Mouse (Mus musculus) kidney, adult 2 months (tissue): ENCODE data around the gene Dgki. TPM values are rescaled to one million over a fixed set of nuclear protein-coding genes. Genes with fewer than 3 reads are reported as not detected.
A peak's percentile ranks its signal among the peaks of the same experiment; 100 is the strongest.

Experiments
- DNase-seq: peaks from one replicate; pipeline ENCODE4 v3.0.0; 2021
- H3K27ac ChIP-seq: fragments of 200-500 bp; 2 replicates; pipeline ENCODE4 v1.5.1; 2012; ENCODE audit warnings: low read depth, low read length, control low read depth, inconsistent platforms; ENCODE audit not compliant: insufficient read depth
- H3K27me3 ChIP-seq: fragments of 200-500 bp; replicated peaks from 2 replicates; pipeline ENCODE4 v1.6.1; 2012; ENCODE audit warnings: mild to moderate bottlenecking, moderate library complexity, low read length, inconsistent platforms; ENCODE audit not compliant: control insufficient read depth, insufficient read depth
- H3K36me3 ChIP-seq: fragments of 200-500 bp; 2 replicates; pipeline ENCODE4 v1.6.1; 2012; ENCODE audit warnings: mild to moderate bottlenecking, moderate library complexity, low read length, inconsistent platforms; ENCODE audit not compliant: control insufficient read depth, insufficient read depth
- H3K4me1 ChIP-seq: fragments of 200-500 bp; 2 replicates; pipeline ENCODE4 v1.6.1; 2011; ENCODE audit warnings: low read length; ENCODE audit not compliant: control insufficient read depth, insufficient read depth
- H3K4me3 ChIP-seq: fragments of 200-500 bp; 2 replicates; pipeline ENCODE4 v1.5.1; 2011; ENCODE audit warnings: mild to moderate bottlenecking, low read depth, low read length, control low read depth; ENCODE audit not compliant: insufficient read depth
- CTCF ChIP-seq: fragments of 200-500 bp; conservative IDR thresholded peaks from 2 replicates; pipeline ENCODE4 v1.5.1; 2011; ENCODE audit warnings: low read depth, mild to moderate bottlenecking, control low read depth, low read length, moderate library complexity, mixed read lengths; ENCODE audit not compliant: insufficient read depth, insufficient read length
- POLR2A ChIP-seq: fragments of 200-500 bp; IDR thresholded peaks from one replicate; pipeline ENCODE4 v1.6.1; 2011; ENCODE audit warnings: low read depth, low read length, control low read depth
- WGBS: fragments of 180-500 bp; shearing (Covaris S2); methylation state at CpG from one replicate; pipeline ENCODE4 v1.1.7; 2018; 5-methylcytosine and 5-hydroxymethylcytosine counted together
- polyA plus RNA-seq: library from polyadenylated mRNA; depleted of rRNA; stranded (reverse); fragments of >200 nt; gene quantifications from 2 replicates; pipeline ENCODE4 v1.2.3, GENCODE M21; 2012

The Dgki gene
- polyA plus RNA-seq, 1 experiment = 0.05 TPM

- no peak for TF ChIP-seq POLR2A
- no peak for TF ChIP-seq CTCF
These were observed 230.0 kb downstream of the Dgki start for GRCm38 (mm10) chr6:37069836-37070600.

DNA sequence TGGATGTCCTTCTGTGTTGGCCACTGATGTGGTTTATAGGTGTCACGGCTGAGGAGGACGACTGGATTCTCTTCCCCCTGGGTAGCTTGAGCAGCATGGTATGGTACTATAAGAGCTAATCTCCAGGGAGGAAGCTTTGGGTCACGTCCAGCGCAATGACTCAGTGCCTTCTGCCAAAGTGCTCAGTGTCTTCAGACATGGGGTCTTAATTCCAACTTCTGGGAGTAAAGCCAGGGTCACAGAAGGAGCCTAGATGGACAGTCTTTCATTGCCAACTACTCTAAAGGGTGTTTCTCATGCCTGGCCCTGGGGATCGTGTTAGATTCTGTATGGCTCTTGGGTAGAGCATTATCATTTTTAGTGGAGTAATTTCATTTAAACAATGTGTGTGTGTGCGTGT, 231.2 kb downstream of the Dgki start:
- no peak for DNase-seq
- no peaks in the 10 kb centered on the region for H3K27me3 ChIP-seq
- TF ChIP-seq POLR2A (no peak), CTCF (no peak)
- no peak overlapping the region for H3K4me3 ChIP-seq
- 80% methylated on average over 6 of the region's 6 CpGs for WGBS
- no peaks in the 10 kb centered on the region for H3K36me3 ChIP-seq
- H3K27ac ChIP-seq = no peak overlapping the region
- H3K4me1 ChIP-seq = peaks cover 12% of the 10 kb centered on the region

More at GRCm38 (mm10) chr6:37069836-37070600, 230.0 kb downstream of the Dgki start:
- Histone ChIP-seq H3K27me3 (no peaks in the 10 kb centered on the region), H3K4me3 (no peak overlapping the region), H3K36me3 (no peaks in the 10 kb centered on the region), H3K4me1 (peaks cover 12% of the 10 kb centered on the region), H3K27ac (no peak overlapping the region)
- 53% methylated on average over 14 of the region's 14 CpGs for WGBS
- peak; percentile 18 for DNase-seq

GRCm38 (mm10) chr6:37067357-37067756, 232.6 kb downstream of the Dgki start:
- TF ChIP-seq CTCF = no peak
- TF ChIP-seq POLR2A = no peak
- Histone ChIP-seq H3K36me3 (no peaks in the 10 kb centered on the region), H3K4me1 (peaks cover 12% of the 10 kb centered on the region), H3K4me3 (no peak overlapping the region), H3K27me3 (no peaks in the 10 kb centered on the region), H3K27ac (no peak overlapping the region)
- WGBS = 89% methylated on average over 1 of the region's 1 CpGs
- DNase-seq = no peak

DNA sequence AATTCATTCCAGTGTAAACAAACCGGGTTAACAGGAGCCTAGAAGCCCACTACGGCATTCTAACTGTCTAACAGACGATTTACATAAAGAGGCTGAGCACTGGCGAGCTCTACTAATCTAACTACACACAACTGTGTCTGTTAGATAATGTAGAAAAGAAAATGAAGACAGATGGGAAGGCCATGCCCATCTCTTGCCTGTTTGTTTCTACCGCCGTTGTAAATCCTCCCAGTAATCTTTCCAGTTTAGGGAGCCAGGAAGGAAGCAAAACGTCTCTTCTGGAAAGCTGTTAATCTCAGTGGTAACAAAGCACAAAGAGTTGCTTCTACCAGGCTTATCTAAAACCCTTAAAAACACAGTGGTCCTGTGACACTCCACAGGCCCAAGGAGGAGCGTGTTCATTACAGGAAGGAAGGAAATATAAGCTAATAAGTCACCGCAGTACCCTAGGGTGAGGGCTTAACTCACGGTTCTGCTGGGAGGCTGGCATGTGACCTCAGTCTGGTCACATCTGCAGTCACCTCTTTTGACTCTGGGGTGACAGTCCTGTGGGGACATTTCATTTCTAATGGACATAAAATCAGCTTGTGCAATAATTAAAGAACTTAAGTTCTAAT, 235.7 kb downstream of the Dgki start:
- Histone ChIP-seq H3K4me3 (no peak overlapping the region), H3K4me1 (peaks cover 12% of the 10 kb centered on the region), H3K27ac (no peak overlapping the region), H3K36me3 (no peaks in the 10 kb centered on the region), H3K27me3 (no peaks in the 10 kb centered on the region)
- 30% methylated on average over 10 of the region's 10 CpGs for WGBS
- TF ChIP-seq POLR2A (no peak), CTCF (no peak)
- DNase-seq = no peak

DNA sequence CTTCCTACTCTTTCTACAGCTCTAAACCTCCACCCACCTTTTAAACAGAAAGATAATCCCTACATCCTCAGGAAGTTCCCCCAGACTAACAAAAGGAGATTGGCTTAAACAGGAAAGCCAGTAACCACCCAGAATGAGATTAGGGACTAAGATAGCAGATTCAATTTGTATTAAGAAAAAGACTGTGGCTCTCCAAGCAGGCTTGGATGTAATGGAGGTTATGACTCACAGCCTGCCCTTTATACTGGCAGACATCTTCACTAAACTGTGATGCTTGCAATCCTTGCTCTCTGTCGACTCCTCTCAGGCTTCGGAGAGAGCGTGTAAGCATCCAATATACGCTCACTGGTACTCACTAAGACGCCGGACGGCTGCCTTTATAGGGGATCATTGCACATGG, 236.7 kb downstream of the Dgki start:
- WGBS = 95% methylated on average over 7 of the region's 7 CpGs
- Histone ChIP-seq H3K27ac (no peak overlapping the region), H3K36me3 (no peaks in the 10 kb centered on the region), H3K27me3 (no peaks in the 10 kb centered on the region), H3K4me1 (peaks cover 7% of the 10 kb centered on the region), H3K4me3 (no peak overlapping the region)
- TF ChIP-seq CTCF (no peak), POLR2A (no peak)
- no peak for DNase-seq

- no peak overlapping the region for H3K27ac ChIP-seq
- H3K4me1 ChIP-seq = no peaks in the 10 kb centered on the region
- H3K27me3 ChIP-seq = no peaks in the 10 kb centered on the region
- no peak for TF ChIP-seq POLR2A
- TF ChIP-seq CTCF = no peak
- DNase-seq = no peak
- no peak overlapping the region for H3K4me3 ChIP-seq
- WGBS = 70% methylated on average over 3 of the region's 3 CpGs
- no peaks in the 10 kb centered on the region for H3K36me3 ChIP-seq
These were observed 239.9 kb downstream of the Dgki start for GRCm38 (mm10) chr6:37060114-37060513.

- Histone ChIP-seq H3K36me3 (no peaks in the 10 kb centered on the region), H3K4me1 (peaks cover 4% of the 10 kb centered on the region; the same call in 1 of the 2 replicates), H3K27ac (no peak overlapping the region), H3K4me3 (no peak overlapping the region), H3K27me3 (no peaks in the 10 kb centered on the region)
- no peak for DNase-seq
- WGBS = 81% methylated on average over 9 of the region's 9 CpGs
- TF ChIP-seq POLR2A (no peak), CTCF (no peak)
These were observed 242.0 kb downstream of the Dgki start for GRCm38 (mm10) chr6:37057957-37058356.
